Mouse (Mus musculus): ENCODE results near the gene Maml3.

The Maml3 gene

GRCm38 (mm10) chr3:51953927-51954326 is 150.9 kb downstream of the Maml3 start:
- DNase-seq (ENCODE audit: low spot score) = no peak

- DNase-seq (ENCODE audit: low spot score) = no peak
These were observed 151.9 kb downstream of the Maml3 start for GRCm38 (mm10) chr3:51952728-51953623.

- DNase-seq (ENCODE audit: low spot score) = no peak
These were observed 152.6 kb downstream of the Maml3 start for GRCm38 (mm10) chr3:51952267-51952666.

- DNase-seq (ENCODE audit: low spot score) = no peak
These were observed 155.2 kb downstream of the Maml3 start for GRCm38 (mm10) chr3:51949651-51950050.

- no peak for DNase-seq (ENCODE audit: low spot score)
These were observed 157.7 kb downstream of the Maml3 start for GRCm38 (mm10) chr3:51947168-51947567.

GRCm38 (mm10) chr3:51943642-51944041 is 161.2 kb downstream of the Maml3 start:
- DNase-seq (ENCODE audit: low spot score) = no peak

GRCm38 (mm10) chr3:51941781-51942180 is 163.1 kb downstream of the Maml3 start:
- no peak for DNase-seq (ENCODE audit: low spot score)

- DNase-seq (ENCODE audit: low spot score) = no peak
These were observed 165.0 kb downstream of the Maml3 start for GRCm38 (mm10) chr3:51939864-51940263.

GRCm38 (mm10) chr3:51939054-51939453 is 165.8 kb downstream of the Maml3 start:
- no peak for DNase-seq (ENCODE audit: low spot score)

- no peak for DNase-seq (ENCODE audit: low spot score)
These were observed 167.7 kb downstream of the Maml3 start for GRCm38 (mm10) chr3:51937176-51937575.

- no peak for DNase-seq (ENCODE audit: low spot score)
These were observed 170.1 kb downstream of the Maml3 start for GRCm38 (mm10) chr3:51934531-51935485.

GRCm38 (mm10) chr3:51928188-51928587 is 176.7 kb downstream of the Maml3 start:
- DNase-seq (ENCODE audit: low spot score) = no peak

GRCm38 (mm10) chr3:51927591-51927990 is 177.3 kb downstream of the Maml3 start:
- DNase-seq (ENCODE audit: low spot score) = no peak

- DNase-seq (ENCODE audit: low spot score) = no peak
These were observed 177.8 kb downstream of the Maml3 start for GRCm38 (mm10) chr3:51927043-51927442.

- DNase-seq (ENCODE audit: low spot score) = no peak
These were observed 179.1 kb downstream of the Maml3 start for GRCm38 (mm10) chr3:51925758-51926157.

GRCm38 (mm10) chr3:51924636-51925035 is 180.2 kb downstream of the Maml3 start:
- DNase-seq (ENCODE audit: low spot score) = no peak

- DNase-seq (ENCODE audit: low spot score) = no peak
These were observed 181.1 kb downstream of the Maml3 start for GRCm38 (mm10) chr3:51923800-51924199.

GRCm38 (mm10) chr3:51916902-51917301 is 188.0 kb downstream of the Maml3 start:
- DNase-seq (ENCODE audit: low spot score) = no peak

GRCm38 (mm10) chr3:51916060-51916870 is 188.6 kb downstream of the Maml3 start:
- peak; percentile 43 for DNase-seq (ENCODE audit: low spot score)

GRCm38 (mm10) chr3:51915415-51915814 is 189.5 kb downstream of the Maml3 start:
- no peak for DNase-seq (ENCODE audit: low spot score)

- no peak for DNase-seq (ENCODE audit: low spot score)
These were observed 190.0 kb downstream of the Maml3 start for GRCm38 (mm10) chr3:51914900-51915299.

- DNase-seq (ENCODE audit: low spot score) = no peak
These were observed 191.4 kb downstream of the Maml3 start for GRCm38 (mm10) chr3:51913498-51913897.

Measured in ovary, postnatal 10 days (tissue).